Mouse (Mus musculus) lung, embryonic 16.5 days (tissue): ENCODE data around the gene Rngtt. TPM values are rescaled to one million over a fixed set of nuclear protein-coding genes. Genes with fewer than 3 reads are reported as not detected.

ENCODE experiments used
- ATAC-seq: fragments of 200-750 bp; cut with Nextera tagmentation; 2 replicates; pipeline ENCODE4 v1.8.0; 2017; ENCODE audit warnings: low read depth, mild to moderate bottlenecking, moderate library complexity
- H3K27ac ChIP-seq: fragments of 300-500 bp; sonication (generic); 2 replicates; pipeline ENCODE4 v1.5.1; 2014; ENCODE audit warnings: mild to moderate bottlenecking, control low read depth, low read length
- H3K27me3 ChIP-seq: fragments of 300-500 bp; sonication (generic); 2 replicates; pipeline ENCODE4 v1.6.1; 2014; ENCODE audit warnings: low read depth, low read length, mixed read lengths; ENCODE audit not compliant: control insufficient read depth, insufficient read depth
- H3K36me3 ChIP-seq: fragments of 300-500 bp; sonication (generic); 2 replicates; pipeline ENCODE4 v1.6.1; 2014; ENCODE audit warnings: low read length; ENCODE audit not compliant: control insufficient read depth, insufficient read depth
- H3K4me1 ChIP-seq: fragments of 300-500 bp; sonication (generic); replicated peaks from 2 replicates; pipeline ENCODE4 v1.6.1; 2014; ENCODE audit warnings: low read length, mixed read lengths; ENCODE audit not compliant: control insufficient read depth, insufficient read depth
- H3K4me2 ChIP-seq: fragments of 300-500 bp; sonication (generic); 2 replicates; pipeline ENCODE4 v1.6.1; 2014; ENCODE audit warnings: low read depth, low read length, control low read depth
- H3K4me3 ChIP-seq: fragments of 300-500 bp; sonication (generic); 2 replicates; pipeline ENCODE4 v1.5.1; 2014; ENCODE audit warnings: mild to moderate bottlenecking, low read length, control low read depth
- H3K9ac ChIP-seq: fragments of 300-500 bp; sonication (generic); 2 replicates; pipeline ENCODE4 v1.6.1; 2014; ENCODE audit warnings: low read length, control low read depth
- H3K9me3 ChIP-seq: fragments of 300-500 bp; sonication (generic); 2 replicates; pipeline ENCODE4 v1.6.1; 2016; ENCODE audit warnings: low read length; ENCODE audit not compliant: control insufficient read depth
- WGBS: fragments of 180-500 bp; shearing (Covaris S2); extraction: QIAGEN DNeasy Blood & Tissue Kit; methylation state at CpG from one replicate; pipeline ENCODE4 v1.1.7; 2014; 5-methylcytosine and 5-hydroxymethylcytosine counted together
- polyA plus RNA-seq: library from polyadenylated mRNA; unstranded; fragments of >200 nt; fragmentation: Nextera tagmentation; extraction: Ambion mirVana; gene quantifications from 2 replicates; pipeline ENCODE4 v1.2.1, GENCODE M21; 2015

Rngtt gene
- polyA plus RNA-seq, 1 experiment from 2014 or later: 22.0 TPM

DNA sequence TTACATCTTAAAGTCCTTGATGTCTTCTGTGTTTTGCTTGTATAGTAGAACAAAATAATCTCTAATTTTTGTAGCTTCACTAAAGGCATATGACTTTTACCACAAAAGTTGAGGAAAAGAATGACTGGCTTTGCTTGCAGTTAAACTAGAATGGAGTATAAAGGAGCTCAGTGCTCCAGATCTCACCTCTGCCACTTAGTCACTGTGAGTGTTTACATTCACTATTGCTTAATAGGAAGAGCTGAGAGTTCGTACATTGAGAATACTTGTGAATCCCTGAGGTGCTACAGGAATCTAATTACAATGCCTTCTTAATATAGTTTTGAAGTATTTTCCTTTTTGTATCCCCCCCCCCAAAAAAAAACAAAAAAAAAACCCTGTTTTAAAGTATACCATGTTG is 154.3 kb downstream of the Rngtt start:
- no peaks in the 10 kb centered on the region for H3K36me3 ChIP-seq
- no peaks in the 10 kb centered on the region for H3K4me1 ChIP-seq
- H3K9me3 ChIP-seq: no peaks in the 10 kb centered on the region
- H3K27me3 ChIP-seq: no peaks in the 10 kb centered on the region
- H3K4me3 ChIP-seq: no peak overlapping the region
- no peak for ATAC-seq
- no peak overlapping the region for H3K4me2 ChIP-seq
- no peak overlapping the region for H3K27ac ChIP-seq
- no peak overlapping the region for H3K9ac ChIP-seq
- WGBS: 33% methylated on average over 1 of the region's 1 CpGs

DNA sequence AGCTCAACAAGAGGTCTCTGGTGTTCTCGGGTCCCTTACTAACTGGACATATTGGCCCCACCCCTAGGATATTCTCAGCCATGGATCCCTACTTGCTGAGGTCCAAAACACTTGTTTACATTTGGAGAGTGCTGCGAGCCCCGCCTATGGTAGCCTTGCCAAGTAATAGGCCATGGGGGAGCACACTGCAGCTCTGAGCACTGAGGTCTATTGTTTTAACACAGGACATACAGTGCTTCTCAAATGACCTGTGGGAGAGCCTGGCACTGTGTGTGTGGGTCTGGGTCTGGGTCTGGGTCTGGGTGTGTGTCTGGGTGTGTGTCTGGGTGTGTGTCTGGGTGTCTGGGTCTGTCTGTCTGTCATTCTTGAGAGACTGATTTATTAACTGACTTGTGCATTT is 155.8 kb downstream of the Rngtt start:
- no peak overlapping the region for H3K4me2 ChIP-seq
- H3K27me3 ChIP-seq: no peaks in the 10 kb centered on the region
- no peak overlapping the region for H3K27ac ChIP-seq
- H3K9me3 ChIP-seq: no peaks in the 10 kb centered on the region
- H3K4me3 ChIP-seq: no peak overlapping the region
- H3K36me3 ChIP-seq: no peaks in the 10 kb centered on the region
- H3K9ac ChIP-seq: no peak overlapping the region
- peak; percentile 49 for ATAC-seq
- 68% methylated on average over 3 of the region's 3 CpGs for WGBS
- H3K4me1 ChIP-seq: no peaks in the 10 kb centered on the region

DNA sequence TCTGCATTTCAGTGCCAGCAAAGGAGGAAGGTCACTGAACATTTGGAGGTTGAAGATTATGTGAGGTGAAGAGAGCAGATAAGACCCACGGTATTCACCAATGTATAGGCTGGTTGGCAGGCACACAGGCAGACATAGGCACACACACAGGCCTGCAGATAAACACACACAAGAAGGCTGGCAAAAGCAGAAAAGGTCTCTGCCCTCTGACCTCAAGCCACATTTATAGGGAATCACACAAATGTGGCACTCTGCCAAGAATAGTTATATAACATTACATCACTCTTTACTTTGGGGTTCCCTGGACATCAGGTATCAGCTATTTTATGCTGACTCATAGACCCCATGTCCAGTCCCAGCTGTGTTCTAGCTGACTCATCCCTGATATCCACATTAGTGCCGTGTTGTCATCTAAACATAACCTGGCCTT is 156.9 kb downstream of the Rngtt start:
- Histone ChIP-seq H3K4me2 (no peak overlapping the region), H3K9me3 (no peaks in the 10 kb centered on the region)

DNA sequence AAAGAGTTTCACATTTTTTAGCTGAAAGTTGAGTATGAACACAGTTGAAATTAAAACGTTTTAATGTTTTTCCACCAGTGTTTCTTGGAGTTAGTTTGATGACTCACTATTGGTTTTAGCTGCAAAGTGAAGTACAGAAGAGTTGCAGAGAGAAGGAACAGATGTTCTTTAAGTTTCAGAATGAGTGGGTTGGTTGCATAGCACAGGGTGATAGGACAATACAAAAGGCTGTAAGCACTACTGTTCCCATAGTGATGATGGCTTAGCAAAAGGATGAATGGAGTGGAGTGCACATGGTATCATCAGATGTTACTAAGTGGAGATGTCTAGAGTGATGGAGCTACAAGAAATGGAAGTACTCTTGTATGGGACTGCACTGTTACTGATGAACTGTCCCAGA is 157.5 kb downstream of the Rngtt start:
- ATAC-seq: no peak
- H3K4me3 ChIP-seq: no peak overlapping the region
- H3K27me3 ChIP-seq: no peaks in the 10 kb centered on the region
- WGBS: 67% methylated on average over 1 of the region's 1 CpGs
- H3K27ac ChIP-seq: no peak overlapping the region
- H3K36me3 ChIP-seq: no peaks in the 10 kb centered on the region
- no peaks in the 10 kb centered on the region for H3K4me1 ChIP-seq
- H3K9ac ChIP-seq: no peak overlapping the region
- no peaks in the 10 kb centered on the region for H3K9me3 ChIP-seq
- no peak overlapping the region for H3K4me2 ChIP-seq

More for the DNA sequence above, 156.9 kb downstream of the Rngtt start:
- Histone ChIP-seq H3K9ac (no peak overlapping the region), H3K4me1 (no peaks in the 10 kb centered on the region), H3K4me3 (no peak overlapping the region), H3K36me3 (no peaks in the 10 kb centered on the region), H3K27me3 (no peaks in the 10 kb centered on the region), H3K27ac (no peak overlapping the region)
- no peak for ATAC-seq
- 48% methylated on average over 2 of the region's 2 CpGs for WGBS

DNA sequence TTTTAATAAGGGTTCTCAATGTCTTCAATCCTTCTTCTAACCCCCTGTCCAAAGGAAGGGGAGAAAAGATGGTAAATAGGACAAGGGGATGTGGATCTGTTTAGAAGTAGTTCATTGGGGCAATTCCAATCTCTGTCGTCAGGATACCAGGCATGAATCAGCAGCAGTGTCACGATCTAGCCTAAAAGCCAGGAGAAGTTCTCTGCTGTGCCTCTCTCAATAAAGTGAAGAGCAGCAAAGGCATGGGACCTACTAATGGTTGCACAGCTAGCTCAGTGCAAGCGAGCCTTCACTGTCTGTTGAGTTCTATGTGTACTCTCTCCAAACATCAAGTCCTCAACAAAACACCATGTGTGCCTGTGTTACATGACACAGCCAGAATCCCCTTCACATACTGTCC is 158.0 kb downstream of the Rngtt start:
- H3K27me3 ChIP-seq: no peaks in the 10 kb centered on the region
- 91% methylated on average over 3 of the region's 3 CpGs for WGBS
- no peaks in the 10 kb centered on the region for H3K36me3 ChIP-seq

DNA sequence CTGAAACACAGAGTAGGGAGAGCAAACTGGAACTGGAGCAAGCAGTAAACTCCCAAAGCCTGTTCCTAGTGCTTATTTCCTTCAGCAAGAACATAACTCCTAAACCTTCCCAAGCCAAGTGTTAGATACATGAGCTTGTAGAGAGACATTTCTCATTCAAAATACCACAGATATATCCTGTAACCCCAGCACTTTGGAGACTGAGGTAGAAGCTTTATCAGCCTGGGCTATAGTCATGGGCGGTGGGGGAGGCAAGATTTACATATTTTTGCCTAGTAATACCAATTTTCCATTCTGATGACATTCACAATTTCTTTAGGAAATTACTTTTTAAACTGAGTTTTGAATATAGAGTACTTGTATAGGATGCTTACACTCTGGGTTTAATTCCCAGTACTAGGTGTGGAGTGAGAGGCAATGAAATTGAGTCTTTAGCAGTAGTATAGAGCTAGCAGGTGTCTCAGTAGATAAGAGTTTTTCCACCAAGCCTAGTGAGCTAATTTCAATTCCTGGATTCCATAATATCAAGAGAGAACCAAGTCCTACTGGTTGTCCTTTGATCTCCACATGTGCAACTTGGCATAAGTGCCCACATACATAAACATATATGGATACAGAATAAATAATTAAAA is 160.7 kb downstream of the Rngtt start:
- Histone ChIP-seq H3K27me3 (no peaks in the 10 kb centered on the region), H3K4me1 (no peaks in the 10 kb centered on the region), H3K9me3 (no peaks in the 10 kb centered on the region), H3K9ac (no peak overlapping the region), H3K4me2 (no peak overlapping the region), H3K27ac (no peak overlapping the region), H3K4me3 (no peak overlapping the region), H3K36me3 (no peaks in the 10 kb centered on the region)
- 97% methylated on average over 1 of the region's 1 CpGs for WGBS
- no peak for ATAC-seq

More for the DNA sequence above, 158.0 kb downstream of the Rngtt start:
- H3K9me3 ChIP-seq: no peaks in the 10 kb centered on the region
- no peak overlapping the region for H3K9ac ChIP-seq
- H3K4me1 ChIP-seq: no peaks in the 10 kb centered on the region
- no peak for ATAC-seq
- H3K27ac ChIP-seq: no peak overlapping the region
- H3K4me2 ChIP-seq: no peak overlapping the region
- H3K4me3 ChIP-seq: no peak overlapping the region

DNA sequence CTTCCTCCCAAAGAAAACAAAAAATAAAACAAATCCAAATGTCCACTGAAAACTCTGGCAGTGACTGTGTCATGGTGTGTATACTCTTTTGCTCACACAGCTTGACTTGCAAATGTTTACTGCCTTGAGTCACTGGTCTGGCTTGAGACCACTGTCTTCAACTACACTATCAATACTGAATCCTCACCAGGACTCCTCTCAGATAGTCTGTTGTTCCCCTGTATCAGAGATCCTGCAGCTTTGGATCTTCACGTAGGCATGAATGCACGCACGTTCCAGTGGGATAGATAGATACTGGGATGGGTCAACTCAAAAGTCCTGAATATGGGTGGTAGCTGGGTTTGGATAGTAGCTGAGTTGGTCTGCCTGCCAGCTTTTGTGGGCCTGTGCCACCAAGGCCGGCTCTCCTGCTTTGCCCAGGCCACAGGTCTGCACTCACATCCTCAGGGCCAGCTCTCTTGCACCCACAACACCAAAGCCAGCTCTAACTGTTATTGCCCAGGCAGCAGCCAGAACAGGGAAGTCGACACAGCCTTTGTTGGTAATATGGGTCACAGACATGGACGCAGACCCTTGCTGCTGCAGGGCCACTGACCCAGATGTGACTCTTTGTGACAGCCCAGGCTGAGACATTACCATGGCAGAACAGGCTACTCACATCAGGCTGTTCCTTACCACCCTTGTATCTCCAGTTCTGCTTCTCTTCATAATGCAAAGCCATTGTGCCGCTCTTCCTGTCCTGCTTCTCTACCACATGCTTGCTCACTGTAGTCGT is 168.1 kb downstream of the Rngtt start:
- H3K9ac ChIP-seq: no peak overlapping the region
- H3K9me3 ChIP-seq: no peaks in the 10 kb centered on the region
- H3K4me2 ChIP-seq: no peak overlapping the region
- 88% methylated on average over 8 of the region's 8 CpGs for WGBS
- no peak overlapping the region for H3K4me3 ChIP-seq
- no peak for ATAC-seq
- no peaks in the 10 kb centered on the region for H3K36me3 ChIP-seq
- no peak overlapping the region for H3K27ac ChIP-seq
- H3K27me3 ChIP-seq: no peaks in the 10 kb centered on the region
- H3K4me1 ChIP-seq: no peaks in the 10 kb centered on the region

DNA sequence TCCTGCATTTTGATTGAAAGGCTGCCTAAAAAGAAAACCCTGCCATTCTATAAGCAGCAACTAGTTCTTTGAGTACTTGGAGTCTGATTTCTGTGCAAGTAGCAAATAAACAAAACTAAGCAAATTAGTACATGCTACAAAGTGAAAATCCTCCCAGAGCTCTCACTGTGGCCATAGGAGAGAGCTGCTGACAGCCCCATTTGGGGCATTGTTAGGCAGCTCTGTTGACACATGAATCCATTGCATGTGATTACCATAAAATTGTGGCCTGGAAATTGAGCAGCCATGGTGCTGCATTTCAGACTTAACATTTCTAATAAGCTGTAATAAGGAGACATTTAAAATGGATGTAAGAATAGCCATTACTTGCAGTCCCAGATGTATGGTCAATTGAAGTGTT is 171.6 kb downstream of the Rngtt start:
- Histone ChIP-seq H3K4me1 (no peaks in the 10 kb centered on the region), H3K27me3 (no peaks in the 10 kb centered on the region), H3K9me3 (no peaks in the 10 kb centered on the region), H3K4me3 (no peak overlapping the region), H3K9ac (no peak overlapping the region), H3K27ac (no peak overlapping the region), H3K36me3 (no peaks in the 10 kb centered on the region), H3K4me2 (no peak overlapping the region)
- no peak for ATAC-seq

DNA sequence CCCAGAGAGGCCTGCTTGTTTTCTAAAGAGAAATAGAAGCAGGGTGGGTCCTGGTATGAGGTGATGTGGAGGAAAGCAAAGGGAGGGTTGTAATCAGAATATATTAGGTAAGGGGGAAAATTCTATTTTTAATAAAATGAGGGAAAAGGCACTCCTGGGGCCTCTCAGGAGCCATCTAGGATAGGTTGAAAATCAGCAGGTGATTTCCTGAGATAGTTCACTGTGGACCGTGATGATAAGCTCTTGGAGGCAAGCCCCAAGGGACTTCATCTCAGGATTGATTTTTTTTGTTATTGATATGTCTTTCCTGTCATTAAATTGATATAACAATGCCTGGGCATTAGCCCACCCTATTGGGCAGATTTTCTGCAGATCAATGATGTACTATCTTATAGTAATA is 175.9 kb downstream of the Rngtt start:
- Histone ChIP-seq H3K4me3 (no peak overlapping the region), H3K4me2 (no peak overlapping the region), H3K27me3 (no peaks in the 10 kb centered on the region), H3K9ac (no peak overlapping the region), H3K36me3 (no peaks in the 10 kb centered on the region), H3K27ac (no peak overlapping the region), H3K4me1 (no peaks in the 10 kb centered on the region), H3K9me3 (no peaks in the 10 kb centered on the region)
- ATAC-seq: no peak
- 100% methylated on average over 1 of the region's 1 CpGs for WGBS
